Mouse (Mus musculus): ENCODE data around the gene Alkbh6. TPM values are rescaled to one million over a fixed set of nuclear protein-coding genes. Genes with fewer than 3 reads are reported as not detected.

Gene Alkbh6
- polyA plus RNA-seq (2012; rRNA removed; ENCODE audit: low replicate concordance) = 96.6 and 120 TPM in 2 replicates

GRCm38 (mm10) chr7:30308076-30309005, at the start of gene Alkbh6:
Alkbh6 (plus strand) TSS chr7:30308717.

GRCm38 (mm10) chr7:30279951-30280669, 28.4 kb upstream of the Alkbh6 start, which contains the start of the genes Thap8 and Wdr62:
Thap8 (plus strand) TSS chr7:30280094.
Wdr62 (minus strand) TSS chr7:30280419.

GRCm38 (mm10) chr7:30291215-30292131, 17.0 kb upstream of the Alkbh6 start, which contains the start of gene Clip3:
Clip3 (plus strand) TSS chr7:30291728.

DNA sequence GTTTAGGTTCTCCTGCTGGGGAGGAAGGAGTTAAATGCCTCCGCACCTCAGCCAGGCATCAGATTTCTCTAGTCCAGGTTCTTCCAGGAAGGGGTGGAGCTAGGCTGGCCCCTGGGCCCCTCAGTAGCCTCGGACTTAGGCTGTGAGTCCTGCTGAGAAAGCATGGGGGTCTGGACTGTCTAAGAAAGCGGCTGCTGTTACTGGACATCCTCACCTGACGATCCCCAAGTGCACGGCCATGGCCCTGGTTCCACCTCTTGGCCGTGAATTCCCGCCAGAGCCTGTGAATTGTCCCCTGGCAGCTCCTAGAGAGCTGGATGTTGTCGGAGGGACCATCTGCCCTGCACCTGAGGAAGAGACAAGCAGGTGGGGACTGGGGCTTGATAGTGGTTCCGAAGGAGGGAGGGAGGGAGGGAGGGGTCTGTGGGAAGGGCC, 6.2 kb downstream of the Alkbh6 start, which contains the start of gene Syne4:
TSS of gene Syne4 (plus strand) at position 87 of the 435 bp plus-strand sequence.

DNA sequence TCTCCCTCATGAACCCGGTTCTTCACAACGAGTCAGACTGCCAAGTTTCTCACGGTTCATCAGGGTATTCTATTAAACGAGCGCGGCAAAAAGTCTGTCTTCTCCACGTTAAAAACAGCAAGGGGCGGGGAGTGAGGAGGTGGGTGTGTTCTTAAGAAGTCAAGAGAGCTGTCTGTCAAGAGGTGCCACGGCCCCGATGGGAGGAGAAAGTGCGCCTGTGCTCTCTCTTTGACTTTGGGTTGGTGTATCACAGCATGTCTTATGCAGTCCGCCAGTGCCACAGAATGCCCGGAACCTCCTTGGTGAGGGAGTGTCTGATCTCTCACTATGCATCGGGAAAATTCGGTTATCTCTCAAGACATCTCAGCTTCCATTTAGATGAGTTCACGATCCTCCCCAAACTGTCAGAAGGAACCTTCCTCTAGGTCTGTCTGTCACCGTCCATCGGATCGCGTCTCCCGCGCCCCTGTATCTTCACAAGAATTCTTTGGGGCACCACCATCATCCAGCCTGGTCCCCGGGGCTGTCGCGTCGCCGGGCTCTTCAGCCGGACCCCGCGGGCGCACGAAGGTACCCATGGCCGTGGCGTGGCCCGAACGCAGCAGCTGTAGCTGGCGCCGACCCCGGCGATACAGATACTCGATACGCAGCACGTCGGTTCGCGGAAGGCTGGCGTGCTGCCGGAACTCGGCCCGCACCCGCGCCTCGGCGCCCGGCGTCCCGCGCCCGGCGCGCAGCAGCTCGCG, 13.2 kb downstream of the Alkbh6 start, which contains the start of gene E130208F15Rik:
TSS of gene E130208F15Rik (plus strand) at position 202 of the 746 bp plus-strand sequence.

DNA sequence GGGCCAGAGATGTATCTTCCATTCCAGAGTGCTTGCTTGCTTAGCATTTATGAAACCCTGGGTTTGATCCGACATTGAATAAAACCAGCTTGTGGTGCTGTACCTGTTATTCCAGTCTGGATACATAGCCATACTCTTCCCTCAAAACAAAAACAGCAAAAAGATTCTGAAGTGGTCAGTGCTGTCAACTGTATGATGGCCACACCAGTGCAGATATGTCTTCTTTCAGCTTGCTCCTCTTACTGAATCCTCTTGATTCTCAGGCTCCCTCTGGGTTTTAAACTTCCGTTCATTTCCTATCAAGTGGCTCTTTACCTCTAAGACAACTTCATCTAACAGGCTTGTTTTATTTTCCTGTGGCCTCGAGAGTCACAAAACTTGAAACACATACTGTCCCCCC, 15.3 kb downstream of the Alkbh6 start, which contains the start of gene Sdhaf1:
TSS of gene Sdhaf1 (minus strand) at position 101 of the 400 bp plus-strand sequence.

GRCm38 (mm10) chr7:30362652-30363343, 54.3 kb downstream of the Alkbh6 start, which contains the start of gene Lrfn3:
Lrfn3 (minus strand) TSS chr7:30362772.

Other genes with a start within 250 kb of the Alkbh6 start
- 0.56 and 1.2 TPM in 2 replicates for gene Zfp82, start 235.8 kb upstream of the Alkbh6 start, polyA plus RNA-seq (2012; rRNA removed; ENCODE audit: low replicate concordance)
- gene Gm26920, start 218.3 kb upstream of the Alkbh6 start, polyA plus RNA-seq (2012; rRNA removed; ENCODE audit: low replicate concordance) = not detected in 2 replicates
- gene Zfp566, start 218.2 kb upstream of the Alkbh6 start, polyA plus RNA-seq (2012; rRNA removed; ENCODE audit: low replicate concordance) = 0.97 and 5.5 TPM in 2 replicates
- gene Zfp260, start 213.9 kb upstream of the Alkbh6 start, polyA plus RNA-seq (2012; rRNA removed; ENCODE audit: low replicate concordance) = 17.7 and 38.2 TPM in 2 replicates
- gene Zfp382, start 186.8 kb upstream of the Alkbh6 start, polyA plus RNA-seq (2012; rRNA removed; ENCODE audit: low replicate concordance) = 1.5 and 4.0 TPM in 2 replicates
- gene Zfp146, start 139.0 kb upstream of the Alkbh6 start, polyA plus RNA-seq (2012; rRNA removed; ENCODE audit: low replicate concordance) = 13.9 and 30.8 TPM in 2 replicates
- 28.7 and 105 TPM in 2 replicates for gene Cox7a1, start 124.6 kb upstream of the Alkbh6 start, polyA plus RNA-seq (2012; rRNA removed; ENCODE audit: low replicate concordance)
- 1,243 TPM in 2 replicates for gene Capns1, start 109.9 kb upstream of the Alkbh6 start, polyA plus RNA-seq (2012; rRNA removed; ENCODE audit: low replicate concordance)
- gene Polr2i, start 76.8 kb upstream of the Alkbh6 start, polyA plus RNA-seq (2012; rRNA removed; ENCODE audit: low replicate concordance) = 106 and 146 TPM in 2 replicates
- gene Tbcb, start 76.4 kb upstream of the Alkbh6 start, polyA plus RNA-seq (2012; rRNA removed; ENCODE audit: low replicate concordance) = 52.0 and 53.0 TPM in 2 replicates
- gene Ovol3, start 73.0 kb upstream of the Alkbh6 start, polyA plus RNA-seq (2012; rRNA removed; ENCODE audit: low replicate concordance) = not detected in 2 replicates
- gene Thap8, start 28.6 kb upstream of the Alkbh6 start, polyA plus RNA-seq (2012; rRNA removed; ENCODE audit: low replicate concordance) = 0.87 and 1.5 TPM in 2 replicates
- 26.2 and 55.0 TPM in 2 replicates for gene Wdr62, start 28.3 kb upstream of the Alkbh6 start, polyA plus RNA-seq (2012; rRNA removed; ENCODE audit: low replicate concordance)
- 15.8 and 61.6 TPM in 2 replicates for gene Clip3, start 17.0 kb upstream of the Alkbh6 start, polyA plus RNA-seq (2012; rRNA removed; ENCODE audit: low replicate concordance)
- gene Syne4, start 6.1 kb downstream of the Alkbh6 start, polyA plus RNA-seq (2012; rRNA removed; ENCODE audit: low replicate concordance) = 2.6 and 34.1 TPM in 2 replicates
- 0.53 and 0.66 TPM in 2 replicates for gene E130208F15Rik, start 13.0 kb downstream of the Alkbh6 start, polyA plus RNA-seq (2012; rRNA removed; ENCODE audit: low replicate concordance)
- gene Sdhaf1, start 15.2 kb downstream of the Alkbh6 start, polyA plus RNA-seq (2012; rRNA removed; ENCODE audit: low replicate concordance) = 14.7 and 20.6 TPM in 2 replicates
- gene Lrfn3, start 54.1 kb downstream of the Alkbh6 start, polyA plus RNA-seq (2012; rRNA removed; ENCODE audit: low replicate concordance) = 3.1 and 19.7 TPM in 2 replicates
- gene Tyrobp, start 105.0 kb downstream of the Alkbh6 start, polyA plus RNA-seq (2012; rRNA removed; ENCODE audit: low replicate concordance) = 182 and 372 TPM in 2 replicates
- 11.1 and 15.3 TPM in 2 replicates for gene Hcst, start 111.1 kb downstream of the Alkbh6 start, polyA plus RNA-seq (2012; rRNA removed; ENCODE audit: low replicate concordance)
- 3.1 and 5.5 TPM in 2 replicates for gene Nfkbid, start 113.0 kb downstream of the Alkbh6 start, polyA plus RNA-seq (2012; rRNA removed; ENCODE audit: low replicate concordance)
- gene Aplp1, start 136.8 kb downstream of the Alkbh6 start, polyA plus RNA-seq (2012; rRNA removed; ENCODE audit: low replicate concordance) = 2.5 and 7.0 TPM in 2 replicates
- not detected in 2 replicates for gene Kirrel2, start 149.0 kb downstream of the Alkbh6 start, polyA plus RNA-seq (2012; rRNA removed; ENCODE audit: low replicate concordance)
- not detected in 2 replicates for gene Nphs1, start 149.6 kb downstream of the Alkbh6 start, polyA plus RNA-seq (2012; rRNA removed; ENCODE audit: low replicate concordance)
- not detected in 2 replicates for gene Prodh2, start 184.9 kb downstream of the Alkbh6 start, polyA plus RNA-seq (2012; rRNA removed; ENCODE audit: low replicate concordance)
- gene Arhgap33, start 226.3 kb downstream of the Alkbh6 start, polyA plus RNA-seq (2012; rRNA removed; ENCODE audit: low replicate concordance) = 7.3 and 17.1 TPM in 2 replicates
- gene Hspb6, start 243.5 kb downstream of the Alkbh6 start, polyA plus RNA-seq (2012; rRNA removed; ENCODE audit: low replicate concordance) = 65.4 and 90.8 TPM in 2 replicates
- 4.1 and 17.2 TPM in 2 replicates for gene Proser3, start 243.6 kb downstream of the Alkbh6 start, polyA plus RNA-seq (2012; rRNA removed; ENCODE audit: low replicate concordance)